Mouse (Mus musculus) kidney, postnatal 36 days (tissue): ENCODE data around the gene Gm49405.
"Not testable (repeated sequence)": the region's sequence is repeated elsewhere in the genome, so short reads cannot be mapped to it uniquely, and the experiment has no call there.

Experiments used
- DNase-seq, 2 experiments: peaks; one replicate each; pipeline ENCODE4 v3.0.0; 2021 to 2022; ENCODE audit warnings: mixed read lengths in 2 of 2

Gm49405 gene

GRCm38 (mm10) chr19:4015635-4016034 is 15.2 kb downstream of the Gm49405 start:
- no peak for DNase-seq

- no peak for DNase-seq
These were observed 17.6 kb downstream of the Gm49405 start for GRCm38 (mm10) chr19:4017921-4018587.

- peak; percentile 90 to 91 for DNase-seq
These were observed 18.5 kb downstream of the Gm49405 start for GRCm38 (mm10) chr19:4018743-4019583.

DNA sequence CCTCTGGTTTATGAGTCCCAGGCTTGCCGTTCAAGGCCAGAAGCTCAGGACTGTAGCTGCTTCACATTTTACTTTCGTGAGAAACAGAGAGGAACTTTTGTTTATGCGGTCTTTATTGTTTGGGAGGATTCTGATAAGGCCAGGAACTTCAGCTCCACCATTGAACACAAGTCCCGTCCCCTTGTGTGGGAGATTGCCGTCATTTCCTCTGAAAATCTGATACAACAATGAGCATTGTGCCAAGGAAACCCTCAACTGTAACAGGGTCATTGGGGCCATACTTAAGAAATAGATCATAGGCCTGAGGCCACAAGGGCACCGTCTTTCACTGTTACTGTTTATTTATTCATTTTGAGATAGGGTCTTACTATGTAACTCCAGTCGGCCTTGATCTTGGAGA is 22.8 kb downstream of the Gm49405 start:
- no peak for DNase-seq

DNA sequence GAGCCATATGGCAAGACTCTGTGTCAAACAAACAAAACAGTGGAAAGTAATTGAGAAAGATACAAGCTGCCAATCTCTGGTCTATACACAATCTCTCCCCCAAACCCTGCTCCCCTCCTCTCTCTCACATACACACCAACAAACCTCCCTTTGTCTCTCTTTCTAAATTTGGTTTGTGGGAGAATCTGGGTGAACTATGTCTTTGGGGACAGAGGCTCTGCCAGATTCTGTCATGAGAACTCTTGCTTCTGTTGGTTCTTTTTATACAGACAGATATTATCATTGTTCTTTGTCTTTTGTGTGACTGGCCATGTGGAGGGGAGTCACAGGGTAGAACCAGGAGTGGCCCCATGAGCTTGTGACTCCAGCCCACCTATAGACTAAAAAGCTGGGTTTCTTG is 27.1 kb downstream of the Gm49405 start:
- DNase-seq: no peak

- no peak for DNase-seq
These were observed 32.2 kb downstream of the Gm49405 start for GRCm38 (mm10) chr19:4032668-4033067.

DNA sequence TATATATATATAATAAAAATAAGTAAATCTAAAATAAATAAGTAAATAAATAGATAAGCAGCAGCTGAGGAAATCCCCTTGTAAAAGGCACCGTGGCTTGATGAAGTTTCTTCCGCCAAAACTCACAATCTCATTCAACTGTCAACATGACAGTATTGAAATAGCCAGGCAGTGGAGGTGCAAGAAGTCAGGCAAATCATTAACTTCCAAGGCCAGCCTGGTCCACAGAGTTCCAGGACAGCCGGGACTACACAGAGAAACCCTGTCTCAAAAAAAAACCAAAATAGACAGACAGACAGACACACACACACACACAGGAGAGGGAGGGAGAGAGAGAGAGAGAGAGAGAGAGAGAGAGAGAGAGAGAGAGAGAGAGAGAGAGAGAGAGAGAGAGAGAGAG is 32.9 kb downstream of the Gm49405 start:
- DNase-seq: peak; percentile 63 to 79

GRCm38 (mm10) chr19:4033742-4034141 is 33.3 kb downstream of the Gm49405 start:
- DNase-seq: no peak

GRCm38 (mm10) chr19:4036327-4037045 is 36.1 kb downstream of the Gm49405 start:
- DNase-seq: no peak

DNA sequence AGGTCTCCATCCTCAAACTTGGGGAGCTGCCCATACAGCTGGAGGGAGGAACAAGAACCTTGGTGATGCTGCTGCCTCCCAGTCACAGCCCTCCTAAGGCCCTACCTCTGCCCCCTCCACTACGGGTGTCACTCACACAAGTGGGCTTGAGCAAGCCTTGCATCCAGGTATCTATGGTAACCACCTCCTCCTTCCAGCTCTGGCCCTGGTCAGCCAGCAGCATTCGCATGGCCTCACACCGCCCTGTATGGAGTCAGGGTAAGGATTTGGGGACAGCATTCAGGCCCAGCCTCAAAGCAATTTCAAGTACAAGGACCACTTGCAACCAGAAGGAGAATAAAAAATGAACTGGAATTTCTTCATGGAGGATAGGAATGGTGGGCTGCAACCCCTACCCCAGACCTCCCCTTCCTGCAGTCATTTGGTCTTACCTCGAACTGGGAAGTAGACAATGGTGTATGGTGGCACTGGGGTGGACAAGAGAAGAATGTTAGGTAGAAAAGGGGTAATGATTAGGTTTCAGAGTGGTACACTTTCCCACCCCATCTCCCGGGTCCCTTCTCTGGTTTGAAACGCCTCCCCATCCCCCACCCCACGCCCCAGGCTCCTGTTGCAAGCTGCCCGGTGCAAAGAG is 36.8 kb downstream of the Gm49405 start:
- DNase-seq: not testable (repeated sequence)

- peak; percentile 90 to 94 for DNase-seq
These were observed 37.4 kb downstream of the Gm49405 start, which contains the start of gene Gstp1 for GRCm38 (mm10) chr19:4037788-4038232. TSS of gene Gstp1 (minus strand) at chr19:4037985.

DNA sequence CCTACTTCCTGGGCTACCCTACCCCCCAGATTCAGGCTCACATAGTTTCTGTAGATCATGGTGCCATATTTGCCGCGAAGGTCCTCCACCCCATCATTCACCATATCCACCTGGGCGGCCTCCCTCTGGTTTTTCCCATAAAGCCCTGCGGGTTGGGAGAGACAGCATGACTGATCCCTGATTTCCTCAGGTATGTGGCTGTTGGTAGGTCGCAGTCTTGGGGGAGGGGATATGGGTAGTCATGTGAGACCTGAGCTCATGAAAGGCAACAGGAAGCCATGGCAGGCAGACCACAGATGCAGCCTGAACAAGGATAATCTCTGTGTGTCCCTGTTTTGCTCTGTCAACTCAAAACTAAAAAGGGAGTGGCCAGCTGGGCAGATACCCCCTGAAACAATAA is 40.5 kb downstream of the Gm49405 start:
- DNase-seq: not testable (repeated sequence)

DNA sequence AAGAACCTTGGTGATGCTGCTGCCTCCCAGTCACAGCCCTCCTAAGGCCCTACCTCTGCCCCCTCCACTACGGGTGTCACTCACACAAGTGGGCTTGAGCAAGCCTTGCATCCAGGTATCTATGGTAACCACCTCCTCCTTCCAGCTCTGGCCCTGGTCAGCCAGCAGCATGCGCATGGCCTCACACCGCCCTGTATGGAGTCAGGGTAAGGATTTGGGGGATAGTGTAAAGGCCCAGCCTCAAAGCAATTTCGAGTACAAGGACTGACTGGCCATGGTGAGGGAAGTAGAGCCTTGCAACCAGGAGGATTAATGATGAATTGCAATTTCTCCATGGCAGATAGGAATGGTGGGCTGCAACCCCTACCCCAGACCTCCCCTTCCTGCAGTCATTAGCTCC is 41.1 kb downstream of the Gm49405 start:
- not testable (repeated sequence) for DNase-seq

- DNase-seq: peak; percentile 39 to 56
These were observed 41.7 kb downstream of the Gm49405 start for GRCm38 (mm10) chr19:4042124-4042523.

DNA sequence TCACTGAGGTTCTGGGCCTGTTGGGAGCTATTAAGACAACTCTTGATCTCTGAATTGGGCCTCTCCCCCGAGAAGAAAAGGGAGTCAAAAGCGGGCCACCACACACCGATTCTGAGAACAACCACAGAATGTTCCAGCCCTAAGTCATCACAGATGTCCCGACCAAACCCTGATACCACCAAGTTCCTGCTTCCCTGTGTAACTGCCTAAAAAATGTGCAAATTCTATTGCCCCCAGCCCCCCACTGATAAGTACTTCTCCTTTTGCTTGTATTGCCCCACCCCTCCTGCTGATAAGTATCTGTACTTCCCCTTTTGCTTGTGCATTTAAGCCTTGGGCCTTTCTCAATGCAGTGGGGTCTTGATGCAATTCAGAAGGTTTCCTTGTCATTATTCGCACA is 43.7 kb downstream of the Gm49405 start:
- DNase-seq: not testable (repeated sequence)

- DNase-seq: peak; percentile 89 to 90
These were observed 45.8 kb downstream of the Gm49405 start, which contains the start of gene Gstp2 for GRCm38 (mm10) chr19:4045966-4046865. TSS of gene Gstp2 (minus strand) at chr19:4046023.

DNA sequence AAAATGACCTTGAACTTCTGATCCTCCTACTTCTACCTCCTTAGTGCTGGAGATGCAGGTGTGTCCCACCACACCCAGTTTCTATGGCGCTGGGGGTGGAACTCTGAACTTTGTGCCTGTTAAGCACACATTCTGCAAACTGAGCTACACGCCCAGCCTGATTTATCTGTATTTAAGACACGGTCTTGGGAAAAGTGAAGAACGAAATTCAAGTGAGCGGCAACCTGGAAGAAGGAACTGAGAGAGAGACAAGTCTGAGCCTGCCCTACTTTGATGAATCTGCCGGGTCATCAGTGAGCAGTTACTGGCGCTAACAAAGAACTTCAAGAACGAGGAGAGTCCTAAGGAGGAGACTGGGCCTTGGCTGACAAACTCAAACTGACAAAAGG is 46.4 kb downstream of the Gm49405 start:
- no peak for DNase-seq

DNA sequence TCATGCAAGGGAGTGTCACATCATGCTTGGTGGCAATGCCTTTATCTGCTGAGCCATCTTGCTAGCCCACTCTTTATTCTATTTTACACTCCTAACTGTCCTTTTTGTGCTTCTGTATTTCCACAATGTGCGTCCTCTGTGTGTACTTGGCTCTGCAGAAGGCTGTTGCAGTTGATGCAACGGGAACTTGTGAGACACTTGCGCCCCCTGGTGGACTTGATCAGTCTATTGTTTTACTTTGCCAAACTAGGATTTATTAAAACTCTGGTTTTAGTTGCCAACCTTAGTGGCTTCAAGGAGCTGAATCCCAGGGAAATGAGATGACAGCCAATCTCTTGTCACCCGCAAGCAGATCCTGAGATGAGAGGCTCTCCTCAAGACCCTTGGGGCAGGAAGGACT is 47.4 kb downstream of the Gm49405 start:
- DNase-seq: peak; percentile 85 to 95

- DNase-seq: not testable (repeated sequence)
These were observed 48.6 kb downstream of the Gm49405 start for GRCm38 (mm10) chr19:4049069-4049468.

DNA sequence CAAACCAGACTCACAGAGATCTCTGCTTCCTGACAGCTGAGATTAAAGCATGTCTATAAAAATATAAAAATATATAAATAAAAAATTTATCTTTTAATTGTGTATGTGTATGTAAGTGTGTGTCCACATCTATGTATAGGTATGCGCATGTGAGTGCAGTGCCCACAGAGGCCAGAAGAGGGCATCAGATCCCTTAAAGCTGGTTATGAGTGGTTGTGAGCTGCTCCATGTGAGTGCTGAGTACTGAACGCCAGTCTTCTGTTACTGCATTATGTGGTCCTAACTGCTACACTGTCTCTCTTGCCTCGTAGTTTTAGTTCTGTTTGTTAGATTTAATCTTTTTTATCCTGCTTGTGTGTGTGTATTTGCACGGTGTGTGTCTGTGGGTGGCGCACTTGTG is 50.6 kb downstream of the Gm49405 start:
- DNase-seq: no peak

DNA sequence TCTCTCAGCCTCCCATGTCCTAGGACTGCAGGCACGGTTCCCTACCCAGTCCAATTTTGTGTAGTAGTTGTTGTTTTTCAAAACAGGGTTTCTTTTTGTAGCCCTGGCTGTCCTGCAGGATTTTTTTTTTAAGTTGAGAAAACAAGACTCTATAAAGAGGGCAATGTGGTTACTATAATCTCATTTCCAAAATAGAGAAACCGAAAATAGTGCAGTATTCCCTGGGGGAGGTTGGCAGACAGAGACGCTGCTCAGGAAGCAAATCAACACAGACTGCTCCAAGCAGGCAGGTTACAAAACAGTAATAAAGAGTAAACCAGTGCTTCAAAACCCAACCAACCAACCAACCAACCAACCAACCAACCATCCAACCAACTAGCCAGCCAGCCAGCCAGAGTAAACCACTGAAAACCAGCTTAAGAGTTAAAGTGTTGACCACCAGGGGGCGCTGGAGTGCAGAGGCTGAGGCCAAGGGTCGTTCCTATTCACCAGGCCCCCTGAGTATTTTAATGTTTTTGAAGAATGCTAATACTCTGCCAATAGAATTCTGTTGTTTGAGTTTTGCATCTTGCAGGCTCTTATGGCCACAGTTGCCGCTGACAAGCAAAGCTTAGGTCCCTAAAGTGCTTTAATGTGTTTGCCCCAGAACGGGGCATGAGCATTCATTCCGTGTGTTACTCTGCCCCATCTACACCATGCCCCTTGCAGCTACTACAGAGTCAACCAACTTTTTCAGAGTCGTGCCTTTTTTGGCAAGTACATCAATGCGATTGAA is 51.5 kb downstream of the Gm49405 start:
- DNase-seq: peak; percentile 62 to 92
